Mouse (Mus musculus) liver, embryonic 14.5 days (tissue): ENCODE results near the gene Esr2.

Experiments used
- CTCF ChIP-seq: IDR thresholded peaks from 2 replicates; pipeline ENCODE4 v1.5.1; 2016; ENCODE audit warnings: antibody characterized with exemption, low read depth, control low read depth
- EP300 ChIP-seq: IDR thresholded peaks from 2 replicates; pipeline ENCODE4 v1.6.1; 2016; ENCODE audit warnings: antibody characterized with exemption, low read depth

GRCm38 (mm10) chr12:76123223-76123622 is 53.8 kb downstream of the Esr2 start:
- TF ChIP-seq CTCF, result no peak
- TF ChIP-seq EP300, result no peak
